Mouse (Mus musculus) megakaryocyte, embryonic 14.5 days (primary cell): ENCODE results near the gene Vangl1. TPM values are rescaled to one million over a fixed set of nuclear protein-coding genes. Genes with fewer than 3 reads are reported as not detected.

Experiments
- H3K27me3 ChIP-seq: replicated peaks from 2 replicates; pipeline ENCODE3; 2012; ENCODE audit warnings: inconsistent platforms
- H3K36me3 ChIP-seq: replicated peaks from 2 replicates; pipeline ENCODE3; 2012; ENCODE audit warnings: low read length, inconsistent platforms, mixed read lengths
- H3K4me1 ChIP-seq: 2 replicates; pipeline ENCODE4 v1.6.1; 2012; ENCODE audit warnings: inconsistent platforms
- H3K4me3 ChIP-seq: replicated peaks from 2 replicates; pipeline ENCODE3; 2012; ENCODE audit warnings: moderate library complexity, mild to moderate bottlenecking, inconsistent platforms
- H3K9me3 ChIP-seq: 2 replicates; pipeline ENCODE4 v1.6.1; 2012; ENCODE audit warnings: inconsistent platforms
- FLI1 ChIP-seq: IDR thresholded peaks from 2 replicates; pipeline ENCODE4 v1.6.1; 2012; ENCODE audit warnings: low read length, inconsistent platforms, mixed read lengths
- GATA1 ChIP-seq: IDR thresholded peaks from 3 replicates; pipeline ENCODE4 v1.6.1; 2012; ENCODE audit warnings: mixed read lengths, low read length, inconsistent platforms, borderline replicate concordance
- polyA plus RNA-seq: library from polyadenylated mRNA; stranded (reverse); fragments of >175 nt; gene quantifications from 2 replicates; pipeline ENCODE4 v1.2.3, GENCODE M21; 2012; ENCODE audit warnings: low replicate concordance; ENCODE audit not compliant: insufficient read depth

Vangl1 gene
- polyA plus RNA-seq = 1.0 and 3.3 TPM in 2 replicates

- H3K9me3 ChIP-seq = peaks cover 22% of the 10 kb centered on the region
- H3K27me3 ChIP-seq = peaks cover 54% of the 10 kb centered on the region
- H3K36me3 ChIP-seq = no peaks in the 10 kb centered on the region
- peaks cover 7% of the 10 kb centered on the region for H3K4me1 ChIP-seq
- TF ChIP-seq FLI1 (no peak), GATA1 (no peak)
- H3K4me3 ChIP-seq = peak within 1 kb of the TSS; percentile 85
These were observed at the start of gene Vangl1 for GRCm38 (mm10) chr3:102203781-102204721. Gene Vangl1, minus strand, starts transcription at chr3:102204693.

- TF ChIP-seq GATA1 = no peak
- no peak for TF ChIP-seq FLI1
- Histone ChIP-seq H3K36me3 (no peaks in the 10 kb centered on the region), H3K4me3 (no peak overlapping the region), H3K4me1 (no peaks in the 10 kb centered on the region), H3K9me3 (peaks cover 23% of the 10 kb centered on the region), H3K27me3 (no peaks in the 10 kb centered on the region)
These were observed 49.1 kb upstream of the Vangl1 start for GRCm38 (mm10) chr3:102253554-102253953.

GRCm38 (mm10) chr3:102252927-102253326 lies 48.4 kb upstream of the Vangl1 start:
- TF ChIP-seq GATA1 (no peak), FLI1 (no peak)
- no peaks in the 10 kb centered on the region for H3K36me3 ChIP-seq
- H3K4me1 ChIP-seq = no peaks in the 10 kb centered on the region
- H3K27me3 ChIP-seq = no peaks in the 10 kb centered on the region
- no peak overlapping the region for H3K4me3 ChIP-seq
- peaks cover 23% of the 10 kb centered on the region for H3K9me3 ChIP-seq

DNA sequence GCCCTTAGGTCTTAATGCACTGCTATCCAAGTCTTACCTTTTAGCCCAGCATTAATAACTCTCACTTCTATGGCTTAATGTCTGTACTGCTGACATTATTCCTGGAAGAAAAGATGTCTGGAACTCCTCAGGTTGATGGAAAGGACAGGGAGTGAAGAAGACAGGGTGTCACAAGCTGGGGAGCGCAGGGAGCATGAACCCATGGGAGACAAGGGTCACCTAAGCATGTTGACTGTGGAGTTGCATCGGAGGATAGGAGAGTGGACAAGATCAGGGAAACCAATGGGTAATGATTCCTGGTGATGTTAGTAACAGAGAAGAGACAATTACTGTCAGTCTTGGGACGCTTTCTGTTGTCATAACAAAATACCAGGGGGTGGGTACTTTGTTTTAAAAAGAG lies 46.4 kb upstream of the Vangl1 start:
- Histone ChIP-seq H3K4me3 (no peak overlapping the region), H3K27me3 (no peaks in the 10 kb centered on the region), H3K9me3 (peaks cover 20% of the 10 kb centered on the region), H3K4me1 (no peaks in the 10 kb centered on the region), H3K36me3 (no peaks in the 10 kb centered on the region)
- TF ChIP-seq FLI1 (no peak), GATA1 (no peak)

DNA sequence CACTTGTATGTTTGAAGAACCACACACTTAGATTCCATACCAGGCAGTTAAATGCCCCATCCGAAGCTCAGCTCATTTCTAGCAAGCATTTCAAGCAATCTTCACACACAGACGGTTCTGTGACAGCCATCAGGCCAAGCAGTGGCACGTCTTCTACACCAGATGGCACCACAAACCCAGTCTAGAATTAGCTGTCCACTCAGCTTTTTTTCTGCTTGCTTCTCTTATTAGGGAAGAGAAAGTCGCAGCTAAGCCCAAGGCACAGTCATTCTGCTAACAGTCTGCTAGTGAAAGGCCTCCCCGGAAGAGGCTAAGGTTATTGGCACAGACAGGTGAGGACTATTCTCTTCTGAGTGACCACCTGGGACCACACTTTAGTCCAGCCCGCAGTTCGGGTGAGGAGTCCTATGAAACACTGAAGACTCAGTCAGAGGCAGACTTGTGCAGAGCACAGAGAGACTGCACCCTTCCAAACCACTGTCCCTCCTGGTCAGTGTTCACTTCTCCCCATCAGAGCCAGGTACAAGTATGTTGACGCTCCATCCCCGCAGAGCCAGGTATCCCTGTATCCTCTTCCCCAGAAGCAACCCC lies 45.0 kb upstream of the Vangl1 start:
- Histone ChIP-seq H3K36me3 (no peaks in the 10 kb centered on the region), H3K4me1 (no peaks in the 10 kb centered on the region), H3K27me3 (no peaks in the 10 kb centered on the region), H3K9me3 (peaks cover 33% of the 10 kb centered on the region), H3K4me3 (no peak overlapping the region)
- no peak for TF ChIP-seq FLI1
- no peak for TF ChIP-seq GATA1

DNA sequence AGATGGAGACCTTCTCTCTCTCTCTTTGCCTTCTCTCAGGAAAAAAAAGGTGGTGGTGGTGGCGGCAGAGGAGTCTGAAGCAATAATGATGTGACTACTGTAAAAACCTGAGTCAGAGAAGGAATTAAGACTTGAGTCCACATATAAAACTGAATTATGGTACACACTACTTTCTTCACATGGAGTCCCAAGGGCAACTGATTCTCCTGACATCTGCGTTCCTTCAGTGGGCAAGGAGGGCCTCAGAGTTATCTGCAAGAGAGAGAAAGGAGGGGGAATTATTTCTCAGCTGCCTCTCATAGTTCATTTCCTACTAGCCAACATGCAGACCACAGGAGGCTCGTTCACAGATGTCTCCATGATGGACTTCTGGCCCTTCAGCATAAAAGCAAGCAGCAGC lies 40.1 kb upstream of the Vangl1 start:
- H3K27me3 ChIP-seq = no peaks in the 10 kb centered on the region
- TF ChIP-seq GATA1 (no peak), FLI1 (no peak)
- peaks cover 21% of the 10 kb centered on the region for H3K9me3 ChIP-seq
- H3K4me1 ChIP-seq = no peaks in the 10 kb centered on the region
- H3K36me3 ChIP-seq = no peaks in the 10 kb centered on the region
- H3K4me3 ChIP-seq = no peak overlapping the region

DNA sequence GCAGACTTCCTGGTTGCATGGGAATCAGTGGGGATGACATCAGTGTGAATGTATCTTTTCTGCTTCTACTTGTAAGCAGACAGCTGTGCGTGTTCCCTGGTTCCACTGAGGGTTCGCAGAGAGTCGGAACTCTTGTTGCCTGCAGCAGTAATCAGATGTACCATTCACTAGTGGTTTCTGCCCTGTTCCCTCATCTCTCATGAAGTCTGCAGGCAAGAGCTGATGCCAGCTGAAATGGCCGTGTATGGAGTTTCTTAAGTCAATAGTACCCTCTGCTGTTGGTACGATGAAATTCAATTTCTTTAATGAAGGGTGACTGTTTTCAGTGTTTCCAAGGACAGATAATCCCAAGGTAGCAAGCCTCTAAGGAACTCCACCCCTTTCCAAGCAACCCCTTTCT lies 38.4 kb upstream of the Vangl1 start:
- TF ChIP-seq GATA1 (no peak), FLI1 (no peak)
- Histone ChIP-seq H3K4me3 (no peak overlapping the region), H3K36me3 (no peaks in the 10 kb centered on the region), H3K4me1 (no peaks in the 10 kb centered on the region), H3K27me3 (no peaks in the 10 kb centered on the region), H3K9me3 (peaks cover 29% of the 10 kb centered on the region)

GRCm38 (mm10) chr3:102231418-102232134 lies 27.1 kb upstream of the Vangl1 start:
- no peak overlapping the region for H3K4me3 ChIP-seq
- no peaks in the 10 kb centered on the region for H3K4me1 ChIP-seq
- no peaks in the 10 kb centered on the region for H3K27me3 ChIP-seq
- H3K36me3 ChIP-seq = no peaks in the 10 kb centered on the region
- TF ChIP-seq GATA1 (no peak), FLI1 (no peak)
- peaks cover 19% of the 10 kb centered on the region for H3K9me3 ChIP-seq

- TF ChIP-seq GATA1 (no peak), FLI1 (no peak)
- peak overlapping the region; percentile 46 for H3K4me3 ChIP-seq
- no peaks in the 10 kb centered on the region for H3K36me3 ChIP-seq
- H3K9me3 ChIP-seq = peaks cover 32% of the 10 kb centered on the region
- H3K27me3 ChIP-seq = peaks cover 2% of the 10 kb centered on the region
- H3K4me1 ChIP-seq = no peaks in the 10 kb centered on the region
These were observed 18.3 kb upstream of the Vangl1 start for GRCm38 (mm10) chr3:102222756-102223155.
